Mouse (Mus musculus) small intestine, adult 2 months (tissue): ENCODE data around the gene Srsf4.

Experiments used
- CTCF ChIP-seq: fragments of 200-500 bp; IDR thresholded peaks from 2 replicates; pipeline ENCODE4 v1.5.1; 2012; ENCODE audit warnings: low read depth, mild to moderate bottlenecking, control low read depth, inconsistent platforms, low read length, moderate library complexity, mixed read lengths; ENCODE audit not compliant: insufficient replicate concordance, insufficient read length; ENCODE audit errors: extremely low read depth
- POLR2A ChIP-seq: fragments of 200-500 bp; IDR thresholded peaks from 2 replicates; pipeline ENCODE4 v1.6.1; 2012; ENCODE audit warnings: low read depth, mild to moderate bottlenecking, control low read depth, inconsistent platforms, low read length, moderate library complexity

GRCm38 (mm10) chr4:131872672-131873292 is 635 bp upstream of the Srsf4 start:
- TF ChIP-seq CTCF: no peak
- no peak for TF ChIP-seq POLR2A
